Mouse (Mus musculus): Measurements from ENCODE around the gene Cyp1a1.
A peak's percentile ranks its signal among the peaks of the same experiment; 100 is the strongest.

Gene Cyp1a1

DNA sequence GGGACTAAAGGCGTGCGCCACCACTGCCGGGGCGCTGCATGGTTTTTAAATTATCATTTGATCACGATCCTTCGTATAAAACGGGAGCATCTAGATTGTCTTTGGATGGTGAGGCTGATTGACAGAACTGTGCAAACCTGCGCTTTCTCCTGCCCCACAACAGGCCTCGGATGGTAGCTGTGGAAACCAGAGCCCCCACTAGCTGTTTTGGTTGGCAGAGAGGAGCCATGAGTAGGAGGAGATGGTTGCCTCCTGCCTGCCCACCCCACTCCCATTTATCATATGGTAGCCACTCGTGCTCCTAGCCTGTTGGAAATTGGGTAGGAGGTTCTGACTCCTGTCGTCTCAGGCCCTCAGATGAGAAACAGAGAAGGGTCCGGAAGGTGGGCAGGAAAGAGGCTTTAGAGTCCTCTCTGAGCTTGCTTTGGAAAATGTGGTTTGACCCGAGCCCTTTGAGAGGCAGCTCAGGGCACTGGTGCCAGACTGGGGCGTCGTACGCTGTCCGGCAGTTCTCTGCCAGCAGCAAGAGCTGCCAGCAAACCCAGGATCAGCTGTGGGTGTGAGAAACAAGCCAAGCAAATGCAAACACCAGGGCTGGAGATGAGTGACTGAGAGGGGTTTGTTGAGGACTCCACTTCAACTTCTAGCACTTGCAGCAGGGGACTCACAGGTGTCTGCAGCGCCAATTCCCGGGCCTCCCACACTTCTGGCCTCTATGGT, 30.9 kb upstream of the Cyp1a1 start:
- DNase-seq = no peak

DNA sequence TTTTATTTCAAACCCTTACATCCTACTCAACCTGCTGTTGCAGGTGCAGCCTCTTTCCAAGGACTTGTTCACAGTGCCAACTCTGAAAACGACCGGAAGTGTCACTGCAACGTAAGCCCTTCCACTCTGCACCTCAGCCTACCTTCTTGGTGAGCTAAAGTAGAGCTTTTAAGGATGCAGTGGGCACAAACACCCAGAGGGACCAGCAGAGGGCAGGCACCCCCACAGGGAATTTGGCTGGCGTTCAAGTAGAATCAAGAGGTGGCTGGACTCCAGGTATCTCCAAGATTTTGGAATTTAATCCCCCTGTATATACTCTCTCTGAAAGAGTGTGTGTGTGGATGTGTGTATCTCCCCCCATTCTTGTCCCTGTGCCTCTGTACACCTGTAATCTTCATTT, 29.9 kb upstream of the Cyp1a1 start:
- peak; percentile 33 for DNase-seq

DNA sequence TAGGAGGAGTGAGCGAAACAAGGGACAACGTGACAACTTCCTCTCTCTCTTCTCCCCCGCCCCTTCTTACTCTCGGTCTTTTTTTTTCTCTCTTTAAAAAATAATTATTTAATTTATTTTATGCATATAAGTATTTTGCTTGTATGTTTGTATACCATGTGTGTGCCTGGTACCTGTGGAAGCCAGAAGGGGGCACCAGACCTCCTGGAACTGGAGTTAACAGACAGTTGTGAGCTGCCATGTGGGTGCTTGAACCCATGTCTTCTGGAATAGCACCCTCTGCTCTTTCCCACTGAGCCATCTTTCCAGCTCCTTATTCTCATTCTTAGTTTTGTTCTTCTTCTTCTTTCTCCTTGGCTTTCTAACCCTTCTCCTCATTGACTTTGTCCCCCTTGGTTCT, 28.8 kb upstream of the Cyp1a1 start:
- peak; percentile 52 for DNase-seq

GRCm38 (mm10) chr9:57659774-57660173, 28.0 kb upstream of the Cyp1a1 start:
- DNase-seq = peak; percentile 79

DNA sequence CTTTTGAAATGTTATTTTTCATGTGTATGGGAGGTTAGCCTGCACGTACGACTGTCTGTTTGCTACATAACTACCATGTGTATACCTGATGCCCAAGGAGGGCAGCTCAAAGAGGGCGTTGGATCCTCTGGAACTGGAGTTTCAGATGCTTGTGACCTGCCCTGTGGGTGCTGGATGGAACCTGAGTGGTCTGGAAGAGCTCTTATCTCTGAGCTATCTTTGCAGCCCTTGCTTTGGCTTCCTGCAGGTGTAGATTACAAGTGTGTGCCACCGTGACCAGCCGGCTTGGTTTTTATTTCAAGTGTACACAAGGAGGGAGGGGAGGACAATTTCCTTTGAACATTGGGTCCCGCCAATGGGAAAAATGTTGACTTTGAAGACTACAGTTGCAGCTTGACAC, 27.2 kb upstream of the Cyp1a1 start:
- DNase-seq = peak; percentile 29

GRCm38 (mm10) chr9:57661552-57661951, 26.2 kb upstream of the Cyp1a1 start:
- no peak for DNase-seq

GRCm38 (mm10) chr9:57664616-57665015, 23.1 kb upstream of the Cyp1a1 start:
- no peak for DNase-seq

- DNase-seq = peak; percentile 58
Measured at GRCm38 (mm10) chr9:57666536-57666935, 21.2 kb upstream of the Cyp1a1 start.

DNA sequence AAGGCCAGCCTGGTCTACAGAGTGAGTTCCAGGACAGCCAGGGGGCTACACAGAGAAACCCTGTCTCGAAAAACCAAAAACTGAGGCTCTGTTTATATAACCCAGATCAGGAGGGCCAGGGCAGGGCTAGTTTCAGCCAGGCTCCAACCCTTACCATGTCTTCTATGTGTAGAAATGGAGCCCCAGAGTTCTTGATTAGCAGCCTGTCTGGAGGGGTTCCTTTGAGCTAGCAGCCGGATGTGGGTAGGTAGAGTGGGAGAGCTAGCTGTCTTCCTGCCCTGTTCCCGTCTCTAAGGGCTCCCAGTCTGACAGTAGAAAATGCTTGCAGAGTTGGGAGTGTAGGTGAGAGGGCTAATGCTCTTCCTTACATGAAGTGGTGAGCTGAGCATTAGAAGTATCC, 20.6 kb upstream of the Cyp1a1 start:
- peak; percentile 54 for DNase-seq

DNA sequence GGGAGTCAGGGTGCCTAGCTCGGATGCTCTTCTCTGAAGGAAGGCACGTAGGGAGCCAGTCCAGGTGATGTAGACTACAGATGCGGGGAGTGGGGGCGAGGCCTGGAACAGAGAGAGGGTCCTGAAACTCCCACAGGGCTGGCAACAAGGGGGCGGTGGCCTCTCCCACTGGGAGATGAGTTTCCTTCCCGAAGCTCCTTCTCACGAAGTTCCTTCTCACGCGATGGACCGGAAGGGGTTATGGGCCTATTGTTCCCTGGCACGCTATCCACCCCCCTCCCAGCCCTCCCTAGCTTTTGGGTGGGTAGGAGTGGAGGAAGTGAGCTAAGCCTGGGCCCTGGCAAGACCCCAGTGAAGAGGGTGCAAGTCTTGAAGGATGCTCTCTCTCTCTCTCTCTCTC, 19.9 kb upstream of the Cyp1a1 start:
- DNase-seq = peak; percentile 44

DNA sequence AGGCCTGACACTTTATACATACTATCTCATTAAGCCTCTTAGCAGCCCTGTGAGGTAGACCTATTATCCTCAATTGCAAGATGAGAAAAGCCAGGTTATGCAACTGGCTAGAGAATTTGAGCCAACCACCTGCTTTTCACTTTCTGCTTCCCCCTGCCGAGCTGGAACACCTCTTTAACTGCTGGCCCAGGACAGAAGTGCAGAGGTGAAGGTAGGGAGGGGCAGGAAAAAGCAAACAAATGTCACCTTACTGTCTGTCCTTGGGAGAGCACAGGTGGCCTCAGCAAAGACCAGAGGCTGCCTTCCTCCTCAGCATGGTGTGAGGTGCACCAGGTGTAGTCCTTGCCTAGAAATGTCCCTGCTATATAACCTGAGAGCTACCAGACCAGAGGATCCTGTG, 19.5 kb upstream of the Cyp1a1 start:
- DNase-seq = no peak

DNA sequence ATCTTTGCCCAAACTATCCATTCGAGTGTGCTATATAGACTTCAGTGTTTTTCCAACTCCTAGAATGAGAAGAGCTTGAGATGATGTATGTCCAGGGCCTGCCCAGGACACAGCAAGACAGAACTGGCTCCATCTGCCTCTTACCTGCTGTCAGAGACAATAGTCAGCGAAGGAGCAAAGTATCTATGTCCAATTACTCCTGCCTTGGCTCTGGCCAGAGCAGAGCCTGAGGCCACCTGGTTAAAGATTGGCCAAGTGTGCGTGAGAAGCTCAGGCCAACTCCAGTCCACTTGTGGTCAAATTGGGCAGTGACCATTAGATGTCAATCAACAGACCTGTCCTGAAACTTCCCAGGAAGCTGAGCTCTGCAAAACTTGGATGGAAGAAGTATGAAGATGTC, 18.2 kb upstream of the Cyp1a1 start:
- DNase-seq = no peak

GRCm38 (mm10) chr9:57671037-57671436, 16.7 kb upstream of the Cyp1a1 start:
- no peak for DNase-seq

DNA sequence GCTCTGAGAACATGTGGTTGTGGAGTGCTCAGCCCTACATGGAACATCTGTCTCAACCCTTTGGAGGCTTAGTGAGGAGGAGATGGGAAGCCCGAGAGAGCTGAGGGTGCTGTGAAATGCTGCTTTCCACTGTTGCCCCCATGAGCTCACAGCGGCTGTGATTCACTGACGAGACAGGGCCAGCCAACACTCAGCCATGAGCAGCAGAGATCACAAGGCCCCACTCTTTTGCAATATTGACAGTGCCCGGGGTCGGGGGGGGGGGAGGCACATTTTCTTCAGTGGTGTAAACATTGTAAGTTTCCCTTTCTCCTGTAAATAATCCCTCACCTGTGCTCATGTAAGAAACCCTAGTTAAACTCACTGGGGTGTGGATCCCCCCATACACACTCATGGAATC, 16.2 kb upstream of the Cyp1a1 start:
- no peak for DNase-seq

- no peak for DNase-seq
Measured at GRCm38 (mm10) chr9:57681411-57681810, 6.3 kb upstream of the Cyp1a1 start.

GRCm38 (mm10) chr9:57683520-57683919, 4.2 kb upstream of the Cyp1a1 start, which contains the start of gene Cyp1a2:
Gene Cyp1a2 (minus strand): TSS chr9:57683703.
- DNase-seq = no peak

DNA sequence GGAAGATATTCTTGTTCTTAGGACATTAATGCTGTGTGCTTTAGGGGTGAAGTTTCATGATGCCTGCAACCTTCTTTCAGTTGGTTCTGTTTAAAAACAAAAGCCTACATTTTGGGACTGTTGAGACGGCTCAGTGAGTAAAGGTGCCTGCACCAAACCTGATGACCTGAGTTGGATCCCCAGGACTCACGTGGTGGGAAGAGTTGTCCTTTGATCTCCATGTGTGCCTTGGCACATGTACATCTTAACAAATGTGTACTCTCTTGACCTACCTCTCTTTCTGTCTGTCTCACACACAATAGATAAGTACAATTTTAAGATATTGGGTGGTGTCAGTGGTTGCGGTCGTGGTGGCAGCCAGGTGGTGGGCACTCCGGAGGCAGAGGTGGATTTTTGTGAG, 1.7 kb upstream of the Cyp1a1 start:
- DNase-seq = no peak

DNA sequence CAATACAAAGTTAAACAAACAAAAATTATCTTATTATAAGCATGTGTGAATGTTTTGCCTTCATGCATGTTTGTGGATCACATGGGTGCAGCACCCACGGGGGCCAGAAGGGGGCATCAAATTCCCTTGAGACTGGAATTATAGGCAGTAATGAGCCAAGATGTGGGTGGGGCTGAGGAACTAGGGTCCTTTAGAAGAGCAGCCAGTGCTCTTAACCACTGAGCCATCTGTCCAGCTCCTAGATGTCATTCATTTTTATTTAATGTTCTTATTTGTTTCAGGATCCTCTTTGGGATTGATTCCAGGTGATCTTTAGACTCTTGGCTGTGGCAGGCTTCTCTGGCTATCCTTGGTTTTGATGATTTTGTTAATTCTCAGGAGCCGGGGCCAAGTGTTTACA, 430 bp downstream of the Cyp1a1 start:
- DNase-seq = peak; percentile 61

DNA sequence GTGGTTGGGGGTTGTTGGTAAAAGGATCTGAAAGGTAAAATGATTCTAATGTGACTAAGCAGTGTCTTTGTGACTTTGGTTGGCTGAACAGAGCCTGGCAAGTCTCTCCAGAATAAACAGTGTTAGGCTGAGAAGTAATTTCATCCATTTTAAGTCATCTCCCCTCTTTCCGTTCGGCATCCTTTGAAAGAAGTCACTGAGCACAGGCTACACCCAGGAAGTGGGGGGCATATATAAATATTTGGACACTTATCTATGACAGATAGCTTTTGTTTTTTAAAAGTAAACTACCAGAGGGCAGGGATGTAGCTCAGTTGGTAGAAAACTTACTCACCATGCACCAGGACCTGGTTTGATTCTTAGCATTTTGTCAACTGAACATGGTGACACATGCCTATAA, 878 bp downstream of the Cyp1a1 start:
- DNase-seq = no peak

DNA sequence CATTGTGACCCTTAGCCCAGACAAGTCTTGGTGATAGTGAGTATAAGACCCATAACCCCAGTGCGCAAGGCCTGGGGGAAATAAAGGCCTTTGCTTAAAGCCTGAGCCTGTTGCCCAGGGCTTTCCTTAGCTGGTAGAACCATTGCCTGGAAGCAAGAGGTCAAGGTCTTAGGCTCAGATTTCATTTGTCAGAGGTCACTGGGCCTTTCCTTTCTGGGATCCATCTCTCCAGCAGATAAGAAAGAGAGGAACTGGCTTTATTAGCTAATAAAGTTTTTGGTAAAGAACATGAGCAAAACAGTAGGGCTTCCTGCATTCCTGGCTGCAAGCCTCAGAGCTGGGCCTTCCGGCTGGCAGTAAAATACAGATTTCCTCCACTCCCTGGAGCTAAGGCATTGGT, 6.4 kb downstream of the Cyp1a1 start:
- DNase-seq = no peak

DNA sequence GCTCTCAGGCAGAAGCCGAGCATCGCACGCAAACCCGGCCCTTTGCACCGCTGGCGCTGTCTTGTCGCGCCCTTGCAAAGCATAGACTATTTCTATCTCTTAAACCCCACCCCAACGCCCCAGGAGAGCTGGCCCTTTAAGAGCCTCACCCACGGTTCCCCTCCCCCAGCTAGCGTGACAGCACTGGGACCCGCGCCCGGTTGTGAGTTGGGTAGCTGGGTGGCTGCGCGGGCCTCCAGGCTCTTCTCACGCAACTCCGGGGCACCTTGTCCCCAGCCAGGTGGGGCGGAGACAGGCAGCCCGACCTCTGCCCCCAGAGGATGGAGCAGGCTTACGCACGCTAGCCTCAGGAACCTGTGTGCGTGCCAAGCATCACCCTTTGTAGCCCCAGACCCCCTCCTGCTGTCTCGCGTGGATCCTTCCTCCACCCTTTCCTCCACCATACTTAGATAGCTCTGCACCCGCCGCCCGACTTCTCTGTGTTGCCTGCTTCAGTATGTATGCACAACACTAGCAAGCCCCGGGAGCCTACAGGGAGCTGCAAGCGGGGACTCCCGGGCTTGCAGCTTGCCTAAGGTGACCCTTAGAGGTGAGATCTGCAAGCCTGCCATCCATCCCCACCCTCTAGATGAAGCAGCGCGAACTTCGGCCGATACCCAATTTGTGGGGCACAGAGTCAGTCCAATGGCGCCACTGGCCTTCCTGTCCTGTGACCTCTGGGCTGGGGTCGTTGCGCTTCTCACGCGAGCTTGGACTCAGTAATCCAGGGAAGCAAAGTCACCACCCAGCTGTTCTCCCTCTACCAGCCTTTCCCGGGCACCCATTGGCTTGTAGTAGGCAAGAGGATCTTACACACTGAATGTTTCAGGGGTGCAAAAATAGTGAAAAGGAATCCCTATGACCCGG, 8.9 kb downstream of the Cyp1a1 start:
- peak; percentile 57 for DNase-seq

DNA sequence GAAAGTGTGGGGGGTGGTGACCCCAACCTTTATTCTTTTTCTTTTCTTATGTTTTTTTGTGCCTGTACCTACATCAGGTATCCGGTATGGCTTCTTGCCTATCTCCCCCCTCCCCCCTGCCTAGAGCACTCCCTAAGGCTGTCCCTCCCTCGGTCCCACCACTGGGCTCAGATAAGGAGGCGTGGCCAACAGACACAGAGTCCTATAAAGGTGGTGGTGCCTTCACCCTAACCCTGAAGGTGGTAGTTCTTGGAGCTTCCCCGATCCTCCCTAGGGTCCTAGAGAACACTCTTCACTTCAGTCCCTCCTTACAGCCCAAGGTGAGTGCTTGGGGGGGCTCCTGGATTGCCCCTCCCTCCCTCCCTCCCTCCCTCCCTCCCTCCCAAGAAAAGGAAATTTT, 9.7 kb downstream of the Cyp1a1 start:
- no peak for DNase-seq

DNA sequence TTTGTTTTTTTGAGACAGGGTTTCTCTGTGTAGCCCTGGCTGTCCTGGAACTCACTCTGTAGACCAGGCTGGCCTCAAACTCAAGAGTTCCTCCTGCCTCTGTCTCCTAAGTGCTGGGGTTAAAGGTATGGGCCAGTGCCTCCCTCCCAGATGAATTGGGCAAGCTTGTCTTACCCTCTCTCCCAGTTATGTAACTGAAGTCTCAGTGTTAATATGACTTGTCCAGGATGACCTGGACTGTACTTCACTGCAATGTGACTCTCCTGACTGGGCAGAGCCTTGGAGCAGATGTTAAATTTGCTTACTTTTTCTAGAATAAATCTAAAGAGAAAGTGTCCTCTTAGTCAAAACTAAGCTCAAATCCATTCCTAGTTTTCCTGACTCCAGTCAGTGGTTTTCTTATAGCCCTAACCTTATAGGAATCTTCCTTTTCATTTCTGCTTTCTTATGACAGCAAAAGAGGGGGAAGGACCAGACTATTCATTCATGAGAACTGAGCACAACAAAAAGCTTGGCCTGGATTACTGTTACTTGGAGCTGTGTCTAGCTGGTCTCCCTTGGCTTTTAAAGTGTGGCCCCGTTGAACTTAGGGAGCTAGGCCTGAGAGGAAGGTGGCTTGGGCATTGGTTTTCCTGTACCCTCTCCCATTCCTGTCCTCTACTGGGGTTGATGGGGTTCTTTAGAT, 10.9 kb downstream of the Cyp1a1 start:
- no peak for DNase-seq

GRCm38 (mm10) chr9:57706496-57706895, 18.8 kb downstream of the Cyp1a1 start:
- DNase-seq = no peak

Measured in thymus, postnatal 4 days (tissue).